Mouse (Mus musculus) G1E (cell line): ENCODE data around the gene Rtn4r. TPM values are rescaled to one million over a fixed set of nuclear protein-coding genes. Genes with fewer than 3 reads are reported as not detected.

Source experiments
- ATAC-seq: 2 replicates; pipeline ENCODE4 v1.8.0; 2016; ENCODE audit warnings: mild to moderate bottlenecking; ENCODE audit not compliant: insufficient number of reproducible peaks, poor library complexity, low FRiP score, severe bottlenecking; ENCODE audit errors: extremely low read depth
- DNase-seq: peaks from one replicate; pipeline ENCODE4 v3.0.0; 2012; ENCODE audit warnings: low spot score
- H3K27me3 ChIP-seq: 2 replicates; pipeline ENCODE4 v1.6.1; 2012; ENCODE audit warnings: mild to moderate bottlenecking, low read length, inconsistent platforms; ENCODE audit not compliant: insufficient read depth
- H3K36me3 ChIP-seq: replicated peaks from 2 replicates; pipeline ENCODE3; 2012; ENCODE audit warnings: mild to moderate bottlenecking, inconsistent platforms
- H3K4me1 ChIP-seq: 2 replicates; pipeline ENCODE4 v1.6.1; 2012; ENCODE audit warnings: low read depth, low read length, inconsistent platforms, mixed read lengths; ENCODE audit not compliant: insufficient read depth
- H3K4me3 ChIP-seq: 2 replicates; pipeline ENCODE4 v1.5.1; 2012; ENCODE audit warnings: low read depth, mild to moderate bottlenecking, inconsistent platforms, low read length, moderate library complexity, mixed read lengths
- H3K9me3 ChIP-seq: replicated peaks from 2 replicates; pipeline ENCODE4 v1.6.1; 2012; ENCODE audit warnings: inconsistent platforms
- CTCF ChIP-seq: IDR thresholded peaks from 2 replicates; pipeline ENCODE4 v1.5.1; 2012; ENCODE audit warnings: low read depth, low read length, inconsistent platforms, mixed read lengths
- GATA1 ChIP-seq: IDR thresholded peaks from 2 replicates; pipeline ENCODE4 v1.6.1; 2012; ENCODE audit warnings: borderline replicate concordance, low read length, inconsistent platforms, mixed read lengths
- GATA2 ChIP-seq: IDR thresholded peaks from 2 replicates; pipeline ENCODE4 v1.6.1; 2012; ENCODE audit warnings: low read depth, low read length, inconsistent platforms, borderline replicate concordance
- POLR2AphosphoS5 ChIP-seq: IDR thresholded peaks from 2 replicates; pipeline ENCODE4 v1.6.1; 2012; ENCODE audit warnings: low read depth, low read length, inconsistent platforms; ENCODE audit not compliant: insufficient replicate concordance
- TAL1 ChIP-seq: conservative IDR thresholded peaks from 2 replicates; pipeline ENCODE4 v1.6.1; 2012; ENCODE audit warnings: low read depth, low read length, inconsistent platforms, mixed read lengths
- polyA plus RNA-seq: library from polyadenylated mRNA; stranded (reverse); fragments of >175 nt; gene quantifications from 2 replicates; pipeline ENCODE4 v1.2.3, GENCODE M21; 2012
- total RNA-seq, 2 experiments: library from RNA; stranded (forward) in 1 of 2; stranded (reverse) in 1 of 2; fragments of 200-1000 nt in 1 of 2; fragments of >200 nt in 1 of 2; fragmentation: Nextera tagmentation in 1 of 2; gene quantifications; 2 replicates each; pipeline ENCODE4 v1.2.3; 2014 to 2017

The Rtn4r gene
- total and polyA plus RNA-seq, 3 experiments = 0.11 TPM; not detected in 2

DNA sequence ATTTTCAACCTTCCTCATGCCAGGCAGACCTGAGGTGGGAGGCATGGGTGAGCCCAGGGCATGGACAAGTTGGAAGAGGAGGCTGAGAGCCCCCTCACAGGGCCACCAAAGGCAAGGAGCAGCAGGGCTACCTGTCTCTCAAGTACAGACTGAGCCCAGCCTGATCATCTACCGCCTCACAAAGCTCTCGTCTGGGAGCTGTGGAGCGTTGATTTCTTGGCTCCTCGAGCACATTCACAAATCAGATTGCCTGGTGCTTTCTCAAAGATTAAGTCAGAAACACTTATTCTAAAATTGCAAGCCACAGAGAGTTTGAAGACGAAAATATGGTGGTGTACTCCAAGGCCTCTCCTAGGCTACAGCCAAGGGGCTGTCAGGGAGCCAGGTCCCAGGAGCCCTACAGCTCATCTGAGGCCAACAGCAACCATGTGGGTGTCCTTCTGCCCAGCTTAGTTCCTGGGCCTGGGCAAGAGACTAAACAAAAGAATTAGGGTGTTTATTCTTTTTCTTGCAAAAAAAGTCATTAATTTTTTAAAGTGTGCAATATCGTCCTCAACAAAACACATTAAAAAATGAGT lies 39.3 kb downstream of the Rtn4r start:
- no peak overlapping the region for H3K4me3 ChIP-seq
- TF ChIP-seq GATA1 (no peak), TAL1 (no peak), GATA2 (no peak), CTCF (no peak), POLR2AphosphoS5 (no peak)
- ATAC-seq (no peak), DNase-seq (no peak)
- H3K27me3 ChIP-seq = peaks cover 23% of the 10 kb centered on the region
- no peaks in the 10 kb centered on the region for H3K4me1 ChIP-seq
- H3K36me3 ChIP-seq = no peaks in the 10 kb centered on the region
- no peaks in the 10 kb centered on the region for H3K9me3 ChIP-seq

DNA sequence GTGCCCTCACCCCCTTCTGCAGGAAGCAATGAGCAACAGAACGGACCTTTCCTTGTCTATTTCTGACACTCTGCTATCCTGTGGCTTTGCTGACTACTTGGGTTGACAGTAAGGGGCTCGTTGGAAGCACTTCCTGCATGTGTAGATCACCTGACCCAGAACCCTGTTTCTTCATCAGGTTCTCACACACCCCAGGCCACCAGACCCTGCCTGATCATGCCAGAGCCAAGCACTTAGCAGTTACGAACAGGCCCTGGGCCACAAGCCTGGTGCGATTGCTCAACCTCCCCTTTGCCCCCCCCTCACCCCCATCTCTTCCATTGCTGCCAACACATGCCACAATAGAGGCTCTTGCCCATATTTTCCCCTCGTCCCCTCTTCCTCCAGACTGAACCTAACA lies 41.7 kb downstream of the Rtn4r start:
- Histone ChIP-seq H3K27me3 (peaks cover 27% of the 10 kb centered on the region), H3K36me3 (no peaks in the 10 kb centered on the region)
- ATAC-seq = no peak

DNA sequence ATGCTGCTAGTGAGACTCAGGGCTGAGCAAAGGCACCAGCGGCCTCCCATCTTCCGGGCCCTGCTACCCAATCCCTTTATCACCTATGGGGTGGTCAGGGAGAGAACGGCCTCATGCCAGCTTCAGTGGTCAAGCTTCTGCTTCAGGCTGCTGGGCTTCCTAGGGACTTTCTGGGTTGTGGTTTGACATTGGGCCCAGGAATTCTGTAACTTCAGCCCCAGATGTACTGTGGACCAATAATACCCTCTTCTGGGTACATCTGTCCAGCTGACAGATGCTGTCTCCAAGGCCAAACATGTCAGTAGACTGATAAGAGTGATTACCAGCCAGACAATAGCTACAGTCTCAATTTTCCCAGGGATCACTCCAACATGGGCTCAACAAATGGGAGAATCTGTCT lies 42.3 kb downstream of the Rtn4r start:
- TF ChIP-seq GATA1 (no peak), GATA2 (no peak), POLR2AphosphoS5 (no peak), CTCF (no peak), TAL1 (no peak)
- no peaks in the 10 kb centered on the region for H3K36me3 ChIP-seq

More for the DNA sequence above, 41.7 kb downstream of the Rtn4r start:
- Histone ChIP-seq H3K4me1 (no peaks in the 10 kb centered on the region), H3K4me3 (no peak overlapping the region), H3K9me3 (no peaks in the 10 kb centered on the region)
- TF ChIP-seq GATA2 = no peak
- no peak for TF ChIP-seq GATA1
- TF ChIP-seq POLR2AphosphoS5 = no peak
- TF ChIP-seq CTCF = no peak
- TF ChIP-seq TAL1 = no peak
- DNase-seq = no peak

DNA sequence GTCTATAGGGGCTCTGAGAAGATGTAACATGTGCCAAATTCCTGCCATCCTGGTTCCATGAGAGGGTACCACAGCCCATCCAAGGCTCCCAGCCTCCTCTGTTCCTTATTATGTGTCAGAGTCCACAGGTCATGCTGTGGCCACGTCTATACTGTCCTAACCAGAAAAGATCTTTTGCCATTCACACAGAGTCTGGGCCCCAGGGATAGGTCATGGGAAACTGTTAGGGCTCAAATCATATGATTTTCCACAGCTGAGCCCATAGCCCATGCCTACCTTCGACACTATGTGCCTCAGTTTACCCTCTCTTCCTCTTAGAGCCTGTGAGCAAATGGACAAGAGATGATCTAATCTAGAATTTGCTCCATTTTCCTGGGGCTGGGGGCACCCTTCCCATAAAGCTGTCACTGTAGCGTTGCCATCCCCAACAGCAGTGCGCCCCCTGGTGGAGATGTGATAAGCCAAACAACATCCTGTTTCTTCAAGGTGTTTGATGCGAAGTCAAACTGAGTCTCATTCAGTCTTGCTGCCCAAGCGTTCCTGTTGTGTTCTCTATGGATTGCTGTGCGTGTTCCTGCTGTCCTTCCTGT lies 44.9 kb downstream of the Rtn4r start:
- H3K36me3 ChIP-seq = no peaks in the 10 kb centered on the region
- no peaks in the 10 kb centered on the region for H3K9me3 ChIP-seq
- DNase-seq = peak; percentile 55
- no peak for ATAC-seq
- H3K4me3 ChIP-seq = no peak overlapping the region
- no peaks in the 10 kb centered on the region for H3K4me1 ChIP-seq
- TF ChIP-seq CTCF = peak; percentile 86
- no peak for TF ChIP-seq POLR2AphosphoS5
- peaks cover 17% of the 10 kb centered on the region for H3K27me3 ChIP-seq

More for the DNA sequence above, 42.3 kb downstream of the Rtn4r start:
- ATAC-seq = no peak
- peaks cover 23% of the 10 kb centered on the region for H3K27me3 ChIP-seq
- no peak for DNase-seq
- no peaks in the 10 kb centered on the region for H3K4me1 ChIP-seq
- H3K4me3 ChIP-seq = no peak overlapping the region
- H3K9me3 ChIP-seq = no peaks in the 10 kb centered on the region

DNA sequence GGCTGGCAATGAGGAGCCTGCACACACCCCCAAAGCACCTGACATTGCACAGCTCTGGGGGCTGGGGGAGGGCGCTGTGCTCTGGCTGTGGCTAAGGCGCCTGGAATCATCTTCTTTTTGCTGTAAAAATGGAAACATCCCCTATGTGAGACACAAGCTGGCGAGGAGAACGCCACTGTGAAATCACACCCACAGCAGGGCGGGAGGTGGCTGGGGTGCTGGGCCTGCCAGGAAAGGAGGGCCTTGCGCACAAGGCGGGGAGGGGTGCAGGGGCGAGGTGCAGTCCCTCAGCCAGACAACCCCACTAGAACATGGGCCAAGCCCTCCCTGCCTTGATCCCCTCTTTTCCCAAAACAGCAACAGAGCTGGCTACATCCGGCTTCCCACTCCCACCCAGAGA lies 45.8 kb downstream of the Rtn4r start:
- Histone ChIP-seq H3K4me3 (no peak overlapping the region), H3K9me3 (no peaks in the 10 kb centered on the region), H3K36me3 (no peaks in the 10 kb centered on the region), H3K27me3 (peaks cover 15% of the 10 kb centered on the region), H3K4me1 (no peaks in the 10 kb centered on the region)
- DNase-seq = no peak
- no peak for TF ChIP-seq POLR2AphosphoS5
- no peak for TF ChIP-seq GATA1
- TF ChIP-seq GATA2 = no peak
- no peak for TF ChIP-seq CTCF
- no peak for TF ChIP-seq TAL1
- ATAC-seq = no peak

DNA sequence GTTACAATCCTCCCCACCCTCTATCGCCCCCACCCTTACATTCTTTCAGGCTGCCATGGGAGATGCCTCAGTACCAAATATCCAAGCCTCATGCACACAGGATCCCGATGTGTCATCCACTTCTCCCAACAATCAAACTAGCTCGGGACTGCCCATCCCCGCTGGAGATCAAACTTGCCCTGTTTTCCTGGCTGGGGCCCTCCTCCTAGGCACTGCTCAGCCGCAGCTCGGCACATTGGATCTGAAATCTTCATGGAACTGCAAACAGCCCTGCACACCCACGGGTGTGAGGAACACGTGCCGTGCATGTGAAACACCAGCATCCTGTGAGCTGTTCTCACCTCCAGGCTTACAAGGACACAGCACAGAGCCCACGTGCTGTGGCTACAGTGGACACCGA lies 46.3 kb downstream of the Rtn4r start:
- H3K9me3 ChIP-seq = no peaks in the 10 kb centered on the region
- peaks cover 15% of the 10 kb centered on the region for H3K27me3 ChIP-seq
- DNase-seq (no peak), ATAC-seq (no peak)
- no peak overlapping the region for H3K4me3 ChIP-seq
- H3K4me1 ChIP-seq = no peaks in the 10 kb centered on the region
- TF ChIP-seq CTCF (no peak), TAL1 (no peak), GATA1 (no peak), POLR2AphosphoS5 (no peak), GATA2 (no peak)
- H3K36me3 ChIP-seq = no peaks in the 10 kb centered on the region
